Mouse (Mus musculus): Measurements from ENCODE around the gene Ssx2ip.
A peak's percentile ranks its signal among the peaks of the same experiment; 100 is the strongest.

Gene Ssx2ip

GRCm38 (mm10) chr3:146404311-146405201 is at the start of gene Ssx2ip:
Ssx2ip (plus strand) TSS chr3:146404642.
- peak; percentile 99 for DNase-seq

GRCm38 (mm10) chr3:146355146-146355545 is 49.3 kb upstream of the Ssx2ip start:
- peak; percentile 51 for DNase-seq

- DNase-seq = no peak
Observed at GRCm38 (mm10) chr3:146365471-146365870, 39.0 kb upstream of the Ssx2ip start.

GRCm38 (mm10) chr3:146367058-146367457 is 37.4 kb upstream of the Ssx2ip start:
- no peak for DNase-seq

- DNase-seq = no peak
Observed at GRCm38 (mm10) chr3:146370553-146371095, 33.8 kb upstream of the Ssx2ip start.

- DNase-seq = no peak
Observed at GRCm38 (mm10) chr3:146371201-146371600, 33.2 kb upstream of the Ssx2ip start.

- no peak for DNase-seq
Observed at GRCm38 (mm10) chr3:146374596-146375175, 29.8 kb upstream of the Ssx2ip start.

GRCm38 (mm10) chr3:146375224-146375657 is 29.2 kb upstream of the Ssx2ip start:
- no peak for DNase-seq

GRCm38 (mm10) chr3:146376337-146377130 is 27.9 kb upstream of the Ssx2ip start:
- DNase-seq = no peak

GRCm38 (mm10) chr3:146377216-146377615 is 27.2 kb upstream of the Ssx2ip start:
- no peak for DNase-seq

GRCm38 (mm10) chr3:146378753-146379152 is 25.7 kb upstream of the Ssx2ip start:
- no peak for DNase-seq

- DNase-seq = no peak
Observed at GRCm38 (mm10) chr3:146379740-146380466, 24.5 kb upstream of the Ssx2ip start.

- DNase-seq = no peak
Observed at GRCm38 (mm10) chr3:146380874-146381273, 23.6 kb upstream of the Ssx2ip start.

- no peak for DNase-seq
Observed at GRCm38 (mm10) chr3:146381471-146381870, 23.0 kb upstream of the Ssx2ip start.

- no peak for DNase-seq
Observed at GRCm38 (mm10) chr3:146386800-146387199, 17.6 kb upstream of the Ssx2ip start.

GRCm38 (mm10) chr3:146392656-146393321 is 11.7 kb upstream of the Ssx2ip start:
- no peak for DNase-seq

GRCm38 (mm10) chr3:146393641-146394100 is 10.8 kb upstream of the Ssx2ip start:
- no peak for DNase-seq

- no peak for DNase-seq
Observed at GRCm38 (mm10) chr3:146396256-146396655, 8.2 kb upstream of the Ssx2ip start.

GRCm38 (mm10) chr3:146396934-146397333 is 7.5 kb upstream of the Ssx2ip start:
- DNase-seq = no peak

- no peak for DNase-seq
Observed at GRCm38 (mm10) chr3:146397847-146398246, 6.6 kb upstream of the Ssx2ip start.

GRCm38 (mm10) chr3:146399203-146399602 is 5.2 kb upstream of the Ssx2ip start:
- no peak for DNase-seq

- no peak for DNase-seq
Observed at GRCm38 (mm10) chr3:146403770-146404169, 672 bp upstream of the Ssx2ip start.
